Mouse (Mus musculus) liver, adult 2 months (tissue): Measurements from ENCODE around the gene Wdr83os.
"Not testable (repeated sequence)": the region's sequence is repeated elsewhere in the genome, so short reads cannot be mapped to it uniquely, and the experiment has no call there.

ENCODE experiments used
- CTCF ChIP-seq: fragments of 200-500 bp; IDR thresholded peaks from 2 replicates; pipeline ENCODE4 v1.5.1; 2011; ENCODE audit warnings: low read depth, low read length, control low read depth
- POLR2A ChIP-seq: fragments of 200-500 bp; IDR thresholded peaks from 2 replicates; pipeline ENCODE4 v1.6.1; 2011; ENCODE audit warnings: low read length, control low read depth; ENCODE audit not compliant: insufficient read depth; ENCODE audit errors: extremely low read depth

DNA sequence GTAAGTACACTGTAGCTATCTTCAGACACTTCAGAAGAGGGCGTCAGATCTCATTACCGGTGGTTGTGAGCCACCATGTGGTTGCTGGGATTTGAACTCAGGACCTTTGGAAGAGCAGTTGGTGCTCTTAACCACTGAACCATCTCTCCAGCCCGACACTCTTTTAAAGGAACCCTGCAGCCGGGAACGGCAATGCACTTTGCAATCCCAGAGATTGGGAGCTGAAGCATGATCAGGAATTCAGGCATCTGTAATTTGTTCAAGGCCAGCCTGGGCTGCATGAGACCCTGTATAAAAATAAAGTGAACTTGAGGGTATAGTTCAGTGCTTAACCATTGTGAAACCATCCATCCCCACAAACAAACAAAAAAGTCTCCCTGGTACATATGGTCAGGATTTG is 39.7 kb downstream of the Wdr83os start:
- not testable (repeated sequence) for TF ChIP-seq CTCF, POLR2A
